Mouse (Mus musculus): Measurements from ENCODE around the gene Rhbdd1.

Rhbdd1 gene

GRCm38 (mm10) chr1:82371636-82372428 lies 55.6 kb downstream of the Rhbdd1 start:
- no peak for DNase-seq

- no peak for DNase-seq
Measured at GRCm38 (mm10) chr1:82373924-82374323, 57.7 kb downstream of the Rhbdd1 start.

- DNase-seq = no peak
Measured at GRCm38 (mm10) chr1:82374831-82375358, 58.6 kb downstream of the Rhbdd1 start.

GRCm38 (mm10) chr1:82375452-82375851 lies 59.2 kb downstream of the Rhbdd1 start:
- DNase-seq = no peak

GRCm38 (mm10) chr1:82381946-82382345 lies 65.7 kb downstream of the Rhbdd1 start:
- DNase-seq = no peak

GRCm38 (mm10) chr1:82384106-82384505 lies 67.9 kb downstream of the Rhbdd1 start:
- DNase-seq = no peak

GRCm38 (mm10) chr1:82385054-82385453 lies 68.8 kb downstream of the Rhbdd1 start:
- DNase-seq = no peak

GRCm38 (mm10) chr1:82385827-82386230 lies 69.6 kb downstream of the Rhbdd1 start:
- DNase-seq = no peak

- no peak for DNase-seq
Measured at GRCm38 (mm10) chr1:82386814-82387771, 70.8 kb downstream of the Rhbdd1 start.

- no peak for DNase-seq
Measured at GRCm38 (mm10) chr1:82389371-82389770, 73.1 kb downstream of the Rhbdd1 start.

GRCm38 (mm10) chr1:82395371-82395770 lies 79.1 kb downstream of the Rhbdd1 start:
- DNase-seq = no peak

GRCm38 (mm10) chr1:82407786-82408185 lies 91.5 kb downstream of the Rhbdd1 start:
- DNase-seq = no peak

- DNase-seq = no peak
Measured at GRCm38 (mm10) chr1:82409271-82409670, 93.0 kb downstream of the Rhbdd1 start.

- DNase-seq = no peak
Measured at GRCm38 (mm10) chr1:82410548-82410947, 94.3 kb downstream of the Rhbdd1 start.

GRCm38 (mm10) chr1:82411521-82411920 lies 95.3 kb downstream of the Rhbdd1 start:
- DNase-seq = no peak

- DNase-seq = no peak
Measured at GRCm38 (mm10) chr1:82412085-82412484, 95.8 kb downstream of the Rhbdd1 start.

- no peak for DNase-seq
Measured at GRCm38 (mm10) chr1:82414434-82415045, 98.3 kb downstream of the Rhbdd1 start.

- no peak for DNase-seq
Measured at GRCm38 (mm10) chr1:82415641-82416040, 99.4 kb downstream of the Rhbdd1 start.

- no peak for DNase-seq
Measured at GRCm38 (mm10) chr1:82427729-82428128, 111.5 kb downstream of the Rhbdd1 start.

GRCm38 (mm10) chr1:82429061-82429460 lies 112.8 kb downstream of the Rhbdd1 start:
- DNase-seq = no peak

- DNase-seq = peak; percentile 81
Measured at GRCm38 (mm10) chr1:82432919-82433648, 116.8 kb downstream of the Rhbdd1 start.

- DNase-seq = no peak
Measured at GRCm38 (mm10) chr1:82433649-82434005, 117.4 kb downstream of the Rhbdd1 start.

Data from cerebellum, adult 9-10 months (tissue).